Mouse (Mus musculus): ENCODE measurements around the gene Gm45021.

Gene Gm45021

DNA sequence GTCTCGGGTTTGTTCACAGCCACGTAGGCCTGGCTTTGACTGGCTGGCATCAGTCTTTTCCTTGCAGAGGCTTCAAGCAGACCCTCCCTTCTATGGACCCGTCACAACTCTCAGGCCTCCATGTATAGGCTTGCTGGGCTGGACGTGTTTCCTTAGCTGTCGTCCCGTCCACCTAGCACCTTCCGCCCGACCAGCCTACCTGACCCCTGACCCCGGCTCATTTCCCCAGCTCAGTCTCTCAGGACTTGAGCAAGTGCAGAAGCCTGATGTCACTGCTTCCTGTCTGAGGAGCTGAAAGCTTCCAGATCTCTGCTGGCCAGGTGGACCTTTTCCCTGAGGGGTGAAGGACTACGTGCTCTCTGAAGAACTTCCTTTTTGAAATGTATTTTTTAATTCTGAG, 16.1 kb upstream of the Gm45021 start:
- DNase-seq, result no peak

DNA sequence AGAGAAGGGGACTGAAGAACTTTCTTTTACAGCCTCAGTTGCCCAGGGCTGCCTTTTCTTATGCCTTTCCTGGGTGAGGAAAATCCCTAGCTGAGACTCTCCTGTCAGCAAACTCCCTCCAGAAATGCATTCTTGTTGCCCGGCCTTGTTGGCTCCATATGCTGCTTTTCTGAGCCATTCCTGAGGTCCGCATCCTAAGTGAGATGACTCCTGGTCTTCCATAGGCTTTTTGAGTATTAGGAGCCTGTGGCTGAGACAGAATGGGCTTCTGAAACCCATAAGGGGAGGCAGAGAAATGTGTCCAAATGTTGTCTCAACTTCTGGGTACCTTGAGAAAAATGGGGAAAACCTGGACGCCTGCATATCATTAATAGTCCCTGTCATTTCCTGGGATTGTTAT, 15.4 kb upstream of the Gm45021 start:
- no peak for DNase-seq

DNA sequence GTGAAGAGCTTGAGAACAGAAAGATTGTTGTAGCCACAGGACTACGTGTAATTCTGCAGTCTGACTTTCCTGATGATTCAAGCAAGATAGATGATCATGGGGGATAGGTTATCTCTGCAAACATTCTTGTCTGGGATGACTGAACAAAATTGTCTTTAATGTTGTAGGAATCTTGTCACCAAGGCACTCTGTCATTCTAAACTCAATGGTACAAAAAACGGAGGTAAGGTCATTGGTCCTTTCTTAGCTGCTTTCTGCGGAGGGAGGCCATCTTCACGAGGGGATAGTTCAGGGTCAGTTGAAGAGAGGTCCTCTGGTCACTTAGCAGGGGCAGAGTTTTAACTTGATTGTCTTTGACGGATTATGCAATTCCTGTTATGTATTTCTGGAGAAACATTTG, 10.7 kb upstream of the Gm45021 start:
- no peak for DNase-seq

DNA sequence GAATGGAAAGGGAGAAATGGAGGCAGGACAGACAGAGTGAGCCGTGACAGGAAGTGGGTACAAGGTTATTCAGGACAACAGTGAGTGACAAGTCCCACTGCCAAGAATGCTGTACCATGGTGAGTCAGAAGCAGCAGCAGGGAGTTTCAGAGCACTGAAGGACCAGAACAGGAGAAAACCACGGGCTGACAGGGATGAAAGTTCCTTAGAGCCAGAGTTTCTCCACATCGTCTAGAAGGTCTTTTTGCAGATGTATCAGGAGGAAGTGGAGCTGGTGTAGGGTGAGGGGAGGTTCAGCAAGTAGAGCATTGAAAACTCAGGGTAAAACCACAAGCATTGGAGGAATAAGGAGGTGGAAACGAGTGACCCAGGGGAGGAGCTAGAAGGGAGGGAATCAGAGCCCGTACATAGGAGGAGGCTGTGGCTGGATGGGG, 10.2 kb upstream of the Gm45021 start:
- no peak for DNase-seq

DNA sequence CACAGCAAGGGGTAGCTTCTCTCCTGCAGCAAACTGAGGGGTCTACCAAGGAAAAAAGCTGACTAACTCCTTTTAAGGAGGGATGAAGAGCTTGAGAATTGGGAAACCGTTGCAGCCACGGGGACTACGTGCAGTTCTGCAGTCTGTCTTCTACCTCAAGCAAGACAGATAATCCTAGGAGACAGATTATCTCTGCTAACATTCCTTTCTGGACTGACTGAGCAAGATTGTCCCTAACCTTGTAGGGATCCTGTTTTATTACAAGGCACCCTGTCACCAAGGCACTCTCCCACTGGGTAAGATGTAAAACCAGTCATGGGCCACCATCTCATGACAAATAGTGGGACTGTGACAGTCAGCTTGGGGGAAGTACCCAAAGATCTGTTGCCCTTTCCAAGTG, 8.2 kb upstream of the Gm45021 start:
- no peak for DNase-seq

DNA sequence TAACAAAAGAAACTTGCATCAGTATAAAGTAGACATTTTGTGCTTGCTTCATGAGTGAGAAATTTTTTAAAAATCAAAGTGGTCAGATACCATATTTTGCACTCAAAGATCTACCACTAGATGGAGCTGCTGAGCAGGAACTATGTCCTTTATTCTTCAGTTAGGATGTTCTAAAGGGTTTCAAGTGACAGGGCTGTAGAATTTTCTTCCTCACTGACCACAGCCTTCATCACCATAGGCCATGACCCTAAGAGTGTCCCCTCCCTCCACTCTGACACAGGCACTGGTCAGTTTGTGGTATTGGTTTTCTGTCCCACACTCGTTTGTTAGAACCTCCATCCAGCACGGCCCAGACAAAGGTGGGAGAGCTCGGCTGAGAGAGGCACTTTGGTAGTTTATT, 7.4 kb upstream of the Gm45021 start:
- DNase-seq, result no peak

DNA sequence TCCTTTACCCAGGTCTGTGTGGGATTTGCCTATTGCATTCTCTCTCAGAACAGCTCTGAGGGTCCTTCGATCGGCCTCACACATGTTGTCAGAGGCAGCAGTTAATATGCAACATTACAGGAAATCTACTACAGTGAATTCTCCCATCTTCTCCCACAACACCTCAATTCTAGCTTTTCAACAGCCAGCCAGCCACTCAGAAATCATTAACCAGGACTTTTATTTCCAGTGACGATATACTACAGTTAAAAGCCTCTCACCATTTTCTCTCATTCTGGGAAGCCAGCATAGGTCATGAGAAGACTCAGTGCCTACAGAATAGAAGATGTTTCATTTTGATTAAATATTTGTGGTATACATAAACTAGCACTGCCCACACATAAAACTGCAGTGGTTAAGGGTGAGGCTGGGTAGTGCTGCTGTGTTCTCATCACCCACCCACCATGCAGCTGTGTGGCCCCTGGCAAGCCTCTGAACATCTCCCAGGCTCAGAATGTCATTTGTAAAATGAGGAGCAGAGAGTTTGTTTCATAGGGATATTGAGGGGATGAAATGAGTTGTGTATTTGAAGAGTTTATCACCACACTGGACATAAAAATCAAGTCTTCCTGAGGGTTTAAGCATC, 1.9 kb downstream of the Gm45021 start:
- DNase-seq, result no peak

DNA sequence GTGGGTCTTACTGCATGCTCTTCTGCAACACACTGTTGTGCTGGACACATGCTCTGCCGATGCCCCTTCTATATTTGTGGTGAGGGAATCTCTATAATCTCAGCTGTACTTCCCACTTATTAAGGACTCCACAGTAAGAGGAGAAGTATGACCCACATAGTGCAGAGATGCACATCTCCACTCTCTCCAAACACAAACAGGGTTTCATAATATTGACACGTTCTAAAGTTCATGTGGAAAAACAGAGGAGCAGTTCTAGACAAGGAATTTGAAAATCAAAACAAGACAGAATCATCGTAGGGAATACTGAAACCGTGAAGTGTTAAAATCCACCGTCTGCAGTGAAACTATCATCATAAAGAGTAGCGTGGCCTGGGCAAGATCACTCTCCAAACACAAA, 2.5 kb downstream of the Gm45021 start:
- no peak for DNase-seq

DNA sequence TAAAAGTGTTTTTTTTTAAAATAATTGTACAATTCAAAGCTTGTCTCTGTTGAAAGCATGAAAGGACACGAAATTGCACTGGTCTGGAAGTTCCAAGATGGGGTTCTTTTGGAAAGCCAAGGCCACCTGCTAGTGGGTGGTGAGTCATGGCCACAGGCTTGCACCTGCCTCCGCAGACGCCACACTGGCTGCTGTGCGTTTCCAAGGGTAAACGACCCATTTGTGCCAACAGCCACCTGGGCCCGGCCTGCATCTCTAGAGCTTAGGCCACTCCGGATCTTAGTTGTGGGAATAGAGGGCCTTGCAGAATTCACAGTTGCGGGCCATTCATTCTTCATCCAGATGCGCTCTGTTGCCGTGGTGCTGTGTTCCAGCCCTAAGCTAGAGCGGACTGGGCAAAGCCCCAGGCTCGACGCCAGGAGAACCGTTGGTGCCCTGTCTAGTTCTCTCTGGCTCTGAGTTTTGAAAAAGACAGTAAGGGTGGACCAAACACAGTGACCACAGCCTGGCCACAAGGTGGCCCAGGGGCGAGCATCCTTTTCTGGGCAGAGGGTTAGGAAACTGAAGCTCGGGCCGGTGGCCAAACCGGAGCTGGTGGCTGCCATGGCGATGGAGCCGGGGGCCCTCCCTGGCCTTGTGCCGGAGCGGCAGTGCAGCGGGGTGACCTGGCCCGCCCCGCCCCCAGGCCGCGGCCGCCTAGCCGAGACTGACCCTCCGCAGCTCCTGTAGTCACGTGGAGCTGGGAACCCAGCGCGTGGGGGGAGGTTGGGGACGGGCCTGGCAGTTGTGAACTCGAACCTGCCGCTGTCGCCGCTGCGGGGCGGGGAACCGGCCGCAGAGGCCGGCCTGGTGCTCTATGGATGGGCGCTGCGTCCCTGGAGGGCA, 4.0 kb downstream of the Gm45021 start, which contains the start of the genes Repin1 and Gm44965:
Gene Repin1, plus strand, starts transcription at position 726 of the 885 bp plus-strand sequence.
Gene Gm44965, plus strand, starts transcription at position 784 of the 885 bp plus-strand sequence.
- DNase-seq, result peak; percentile 70 to 76

DNA sequence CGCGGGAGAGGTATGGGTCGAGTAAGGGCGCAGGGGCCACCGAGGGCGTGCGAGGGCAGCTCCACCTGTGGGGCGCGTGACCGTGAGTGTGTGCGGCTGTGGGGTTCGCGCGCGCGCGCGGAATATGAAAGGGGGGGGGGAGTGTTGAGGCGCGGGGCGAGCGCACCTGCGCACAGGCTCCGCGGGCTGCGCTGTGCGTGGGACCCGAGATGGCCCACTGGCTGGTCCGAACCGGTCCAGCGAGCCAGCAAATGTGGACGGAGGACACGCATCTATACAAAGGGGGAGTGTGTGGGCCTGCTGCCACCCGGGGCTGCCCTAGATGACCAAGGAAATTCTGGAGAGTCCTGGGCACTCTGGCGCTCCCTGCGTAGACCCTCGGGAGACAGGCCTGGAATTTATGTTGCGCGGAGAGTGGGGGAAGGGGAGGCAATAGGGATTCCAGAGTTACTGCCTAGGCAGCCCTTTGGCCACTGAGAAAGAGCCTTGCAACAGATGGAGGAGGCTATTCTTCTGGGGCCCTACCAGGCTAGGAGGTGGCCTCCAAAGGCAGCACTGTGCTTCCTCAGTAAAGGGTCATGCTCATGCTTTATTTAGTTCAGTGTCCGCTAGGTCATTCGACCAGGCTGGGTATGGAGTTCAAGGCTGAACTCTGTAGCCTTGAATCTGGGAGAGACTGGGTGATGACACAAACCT, 4.8 kb downstream of the Gm45021 start:
- DNase-seq, result no peak

DNA sequence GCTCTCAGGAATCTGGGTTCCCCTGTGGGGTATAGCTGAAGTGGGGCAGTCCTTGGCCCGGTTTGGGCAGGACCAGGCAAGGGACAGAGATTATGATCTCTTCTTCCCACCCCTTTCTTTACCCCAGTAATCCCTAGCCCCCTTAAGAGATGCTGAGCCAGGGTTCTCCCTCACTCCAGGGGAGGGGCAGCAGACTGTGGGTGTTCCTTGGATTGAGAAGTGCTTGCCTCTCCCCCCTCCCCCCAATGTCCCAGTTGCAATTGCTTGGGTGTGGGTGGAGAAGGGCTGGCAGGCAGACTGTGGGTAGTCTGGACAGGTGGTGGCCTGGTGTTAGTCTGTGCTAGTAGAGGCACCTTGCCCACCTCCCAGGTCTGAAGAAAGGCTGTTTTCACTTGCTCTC, 5.9 kb downstream of the Gm45021 start:
- DNase-seq, result no peak

DNA sequence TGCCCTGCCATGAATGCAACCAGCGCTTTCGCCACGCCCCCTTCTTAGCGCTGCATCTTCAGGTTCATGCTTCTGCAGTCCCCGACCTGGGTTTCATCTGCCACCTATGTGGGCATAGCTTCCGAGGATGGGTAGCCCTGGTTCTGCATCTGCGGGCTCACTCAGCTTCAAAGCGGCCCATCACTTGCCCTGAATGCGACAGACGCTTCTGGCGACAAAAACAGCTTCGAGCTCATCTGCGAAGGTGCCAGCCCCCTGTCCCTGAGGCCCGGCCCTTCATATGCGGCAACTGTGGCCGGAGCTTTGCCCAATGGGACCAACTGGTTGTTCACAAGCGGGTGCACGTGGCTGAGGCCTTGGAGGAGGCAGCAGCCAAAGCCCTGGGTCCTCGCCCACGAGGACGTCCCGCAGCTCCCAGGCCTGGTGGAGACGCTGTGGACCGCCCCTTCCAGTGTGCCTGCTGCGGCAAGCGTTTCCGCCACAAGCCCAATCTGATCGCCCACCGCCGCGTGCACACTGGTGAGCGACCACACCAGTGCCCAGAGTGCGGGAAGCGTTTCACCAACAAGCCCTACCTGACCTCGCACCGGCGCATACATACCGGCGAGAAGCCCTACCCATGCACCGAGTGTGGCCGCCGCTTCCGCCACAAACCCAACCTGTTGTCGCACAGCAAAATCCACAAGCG, 7.3 kb downstream of the Gm45021 start:
- no peak for DNase-seq

DNA sequence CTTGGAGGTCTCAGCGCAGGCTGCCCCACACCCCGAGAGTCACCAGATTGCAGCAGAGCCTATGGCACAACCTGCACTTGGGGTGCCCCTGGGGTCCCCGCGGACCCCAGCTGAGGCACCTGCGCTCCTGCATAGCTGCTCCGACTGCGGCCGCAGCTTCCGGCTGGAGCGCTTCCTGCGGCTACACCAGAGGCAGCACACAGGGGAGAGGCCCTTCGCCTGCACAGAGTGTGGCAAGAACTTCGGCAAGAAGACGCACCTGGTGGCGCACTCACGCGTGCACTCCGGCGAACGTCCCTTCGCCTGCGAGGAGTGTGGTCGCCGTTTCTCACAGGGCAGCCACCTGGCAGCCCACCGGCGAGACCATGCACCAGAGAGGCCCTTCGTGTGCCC, 7.8 kb downstream of the Gm45021 start:
- no peak for DNase-seq

DNA sequence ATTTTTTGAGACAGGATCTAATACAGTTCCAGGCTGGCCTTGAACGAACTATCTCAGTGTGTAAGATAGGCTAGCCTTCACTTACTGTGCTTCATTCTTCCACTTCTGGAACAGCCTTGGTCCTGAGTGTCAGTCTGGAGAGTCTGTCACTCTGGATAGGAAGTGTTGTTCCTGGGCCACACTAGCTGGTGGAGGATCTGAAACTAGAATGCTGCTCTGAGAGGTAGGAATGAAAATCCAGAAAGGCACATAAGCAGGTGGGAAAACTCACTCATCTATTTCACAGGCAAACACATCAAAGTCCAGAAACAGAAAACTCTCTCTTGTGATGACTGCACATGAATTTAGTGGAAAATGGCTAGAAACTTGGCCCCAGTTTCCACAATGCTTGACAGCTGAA, 11.2 kb downstream of the Gm45021 start:
- no peak for DNase-seq

DNA sequence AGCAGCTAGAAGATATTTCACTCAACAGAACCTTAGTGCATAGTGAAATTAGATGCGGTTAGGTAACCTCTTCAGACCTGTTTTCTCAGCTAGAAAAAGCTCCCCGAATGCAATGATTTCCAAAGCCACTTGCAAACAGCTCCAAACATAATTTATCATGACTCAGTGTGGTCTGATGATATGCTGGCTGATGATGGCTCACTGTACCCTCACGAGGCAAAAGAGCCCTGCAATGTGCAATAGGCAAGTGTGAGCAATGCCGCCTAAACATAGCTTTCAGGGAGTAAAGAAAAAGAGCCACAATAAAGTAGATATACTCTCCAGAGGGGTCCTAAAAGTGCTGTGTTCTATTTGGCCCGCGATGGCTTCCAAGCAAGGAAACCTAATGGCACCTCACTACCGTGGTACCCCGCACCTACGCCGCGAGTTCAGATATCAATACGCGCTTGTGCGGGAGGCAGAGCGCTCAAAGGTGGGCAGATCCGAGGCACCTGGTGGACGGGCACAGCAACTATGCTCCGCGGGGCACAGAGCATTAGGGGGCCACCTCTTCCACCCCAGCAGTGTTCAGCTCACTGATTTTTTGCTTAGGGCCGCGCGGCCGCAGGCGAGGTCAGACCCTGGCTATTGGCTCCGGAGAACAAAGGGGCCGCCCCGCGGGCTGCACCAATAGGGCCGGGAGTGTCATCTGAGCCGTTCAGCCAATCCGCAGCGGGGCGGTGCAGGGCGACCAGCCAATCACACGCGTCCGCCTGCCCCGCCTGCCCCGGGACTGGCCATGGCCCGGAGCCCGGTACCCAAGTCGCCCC, 12.1 kb downstream of the Gm45021 start, which contains the start of gene Zfp775:
Gene Zfp775, plus strand, starts transcription at position 793 of the 809 bp plus-strand sequence.
- peak; percentile 91 to 93 for DNase-seq

DNA sequence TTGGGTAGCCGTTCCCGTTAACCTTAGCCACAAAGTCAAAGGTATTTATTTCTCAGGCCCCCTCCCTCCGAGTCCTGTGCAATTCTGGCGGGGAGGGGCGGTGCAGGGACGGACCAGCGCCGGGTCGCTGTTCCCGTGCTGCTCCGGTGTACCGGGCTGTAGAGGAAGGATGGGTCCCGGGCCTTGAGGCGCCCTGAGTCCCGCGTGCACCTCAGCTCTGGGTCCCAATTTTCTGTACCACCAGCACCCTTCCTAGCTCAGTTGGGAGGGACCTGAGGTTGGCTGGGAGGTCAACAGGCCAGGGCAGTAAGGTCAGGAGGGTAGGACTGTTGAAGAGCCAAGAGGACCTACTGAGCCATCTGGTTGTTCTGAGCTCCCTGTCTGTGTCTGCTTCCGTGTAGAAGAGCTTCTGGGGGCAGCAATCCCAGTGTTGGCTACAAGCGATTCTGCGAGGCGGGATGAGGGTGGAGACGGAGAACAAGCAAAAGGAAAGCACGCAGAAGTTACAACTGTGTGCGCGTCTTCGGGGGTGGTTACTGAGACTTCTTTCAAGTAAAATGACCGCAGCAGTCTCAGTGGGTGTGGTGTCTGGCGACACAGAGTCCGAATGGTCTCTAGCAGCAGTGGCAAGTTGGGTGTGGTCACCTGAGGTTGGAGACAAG, 12.8 kb downstream of the Gm45021 start:
- DNase-seq, result no peak

DNA sequence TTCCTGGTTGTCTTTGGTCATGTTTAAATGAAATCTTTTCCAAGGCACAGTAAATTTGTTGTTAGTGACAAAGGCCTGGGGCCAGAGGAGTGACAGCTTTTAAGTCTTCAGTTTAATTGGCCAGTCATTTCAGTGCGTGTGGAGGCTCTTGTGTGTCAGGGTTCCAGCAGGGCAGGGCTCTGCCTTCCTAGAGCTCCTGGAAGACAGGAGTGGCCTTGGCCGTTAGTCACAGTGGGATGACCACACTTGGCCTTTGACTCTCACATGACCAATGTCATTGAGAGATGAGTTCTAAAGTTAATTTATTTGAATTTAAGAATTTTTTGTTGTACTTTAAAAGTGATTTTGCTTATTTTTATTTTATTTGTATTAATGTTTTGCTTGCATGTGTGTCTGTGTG, 18.7 kb downstream of the Gm45021 start:
- no peak for DNase-seq

DNA sequence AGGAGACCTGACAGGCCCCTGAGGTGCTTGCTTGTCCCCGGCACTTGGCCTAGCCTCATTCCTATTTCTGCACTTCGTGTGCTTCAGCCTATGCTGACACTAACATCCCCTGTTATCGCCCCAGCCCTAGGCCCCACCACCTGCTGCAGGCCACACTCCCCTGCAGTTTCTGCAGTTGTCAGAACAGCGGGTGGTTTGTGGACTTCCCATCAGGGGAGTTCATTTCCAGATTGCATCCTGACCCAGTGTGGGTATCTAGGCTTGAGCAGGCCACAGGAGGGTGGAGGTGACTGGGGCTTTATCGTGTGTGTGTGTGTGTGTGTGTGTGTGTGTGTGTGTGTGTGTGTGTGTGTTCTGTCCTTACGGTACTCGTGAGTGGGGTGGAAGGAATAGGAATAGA, 20.1 kb downstream of the Gm45021 start:
- DNase-seq, result no peak

DNA sequence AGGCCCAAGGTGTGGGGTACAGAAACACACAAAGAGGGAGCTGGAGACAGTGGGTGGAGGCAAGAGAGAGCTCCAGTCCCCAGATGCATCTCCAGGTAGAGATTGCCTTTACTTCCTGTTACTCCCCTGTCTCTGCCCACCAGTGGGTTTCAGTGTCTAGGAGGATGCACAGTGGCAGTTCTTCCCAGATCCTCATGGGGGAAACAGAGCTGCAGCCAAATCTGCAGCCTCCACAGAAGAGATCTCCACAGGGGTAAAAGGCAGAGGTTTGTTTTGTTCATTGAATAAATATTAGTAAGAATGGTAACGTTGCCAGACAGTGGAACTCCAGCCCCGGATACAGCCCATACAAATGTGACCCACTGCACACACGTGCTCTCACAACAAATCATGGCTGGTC, 21.2 kb downstream of the Gm45021 start:
- DNase-seq, result no peak

DNA sequence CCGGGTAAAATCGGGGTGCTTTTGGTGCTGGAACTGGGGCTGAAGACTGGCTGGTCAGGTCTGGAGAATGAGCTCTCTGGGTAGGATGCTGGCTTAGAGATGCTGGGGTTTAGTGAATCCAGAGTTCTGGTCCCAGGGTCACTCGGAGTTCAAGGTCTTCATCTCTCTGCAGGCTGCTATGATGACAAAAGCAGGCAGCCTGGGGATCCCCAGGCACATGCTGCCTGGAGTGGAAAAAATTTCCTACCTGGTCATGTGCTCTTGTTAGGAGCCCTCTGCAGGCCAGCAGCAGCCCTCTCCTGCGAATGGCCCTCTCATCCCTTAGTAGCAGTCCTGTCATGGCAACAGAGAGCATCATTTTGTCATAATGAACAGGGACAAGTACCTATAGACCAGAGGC, 24.1 kb downstream of the Gm45021 start:
- no peak for DNase-seq

DNA sequence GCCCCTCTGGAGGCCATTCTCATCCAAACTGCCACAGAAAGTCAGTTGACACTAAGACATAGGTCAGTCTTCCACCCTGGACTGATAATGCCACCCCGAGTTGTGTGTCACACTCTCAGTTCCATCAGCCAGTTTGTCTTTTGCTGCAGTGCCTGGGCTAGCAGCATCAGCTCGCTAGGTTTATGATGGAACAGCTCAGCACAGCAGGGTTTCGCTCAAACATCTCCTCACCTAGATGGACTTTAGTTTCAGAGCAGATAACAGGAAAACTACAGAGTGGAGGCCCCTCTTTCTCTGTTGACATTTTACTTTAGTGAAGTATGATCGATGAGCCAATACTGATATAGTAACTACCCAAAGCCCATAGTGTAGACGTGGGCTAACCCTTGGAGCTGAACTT, 25.3 kb downstream of the Gm45021 start:
- DNase-seq, result no peak

DNA sequence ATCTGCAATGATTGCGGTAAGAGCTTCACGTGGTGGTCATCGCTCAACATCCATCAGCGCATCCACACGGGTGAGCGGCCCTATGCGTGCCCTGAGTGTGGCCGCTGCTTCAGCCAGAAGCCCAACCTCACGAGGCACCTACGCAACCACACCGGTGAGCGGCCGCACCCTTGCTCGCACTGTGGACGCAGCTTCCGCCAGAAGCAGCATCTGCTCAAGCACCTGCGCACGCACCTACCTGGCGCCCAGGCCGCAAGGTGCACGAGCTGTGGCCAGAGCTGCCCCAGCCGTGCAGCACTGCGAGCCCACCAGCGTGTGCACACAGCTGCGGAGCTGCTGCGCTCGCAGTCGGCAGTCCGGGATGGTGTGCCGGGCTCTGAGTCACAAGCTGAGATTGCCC, 30.6 kb downstream of the Gm45021 start:
- no peak for DNase-seq

Measured in thymus, postnatal 36 days (tissue).